Mouse (Mus musculus): ENCODE data around the gene Tbc1d30. TPM values are rescaled to one million over a fixed set of nuclear protein-coding genes. Genes with fewer than 3 reads are reported as not detected.
A peak's percentile ranks its signal among the peaks of the same experiment; 100 is the strongest.

Tbc1d30 gene
- polyA plus RNA-seq, 2 experiments, result 0.11 to 0.26 TPM

DNA sequence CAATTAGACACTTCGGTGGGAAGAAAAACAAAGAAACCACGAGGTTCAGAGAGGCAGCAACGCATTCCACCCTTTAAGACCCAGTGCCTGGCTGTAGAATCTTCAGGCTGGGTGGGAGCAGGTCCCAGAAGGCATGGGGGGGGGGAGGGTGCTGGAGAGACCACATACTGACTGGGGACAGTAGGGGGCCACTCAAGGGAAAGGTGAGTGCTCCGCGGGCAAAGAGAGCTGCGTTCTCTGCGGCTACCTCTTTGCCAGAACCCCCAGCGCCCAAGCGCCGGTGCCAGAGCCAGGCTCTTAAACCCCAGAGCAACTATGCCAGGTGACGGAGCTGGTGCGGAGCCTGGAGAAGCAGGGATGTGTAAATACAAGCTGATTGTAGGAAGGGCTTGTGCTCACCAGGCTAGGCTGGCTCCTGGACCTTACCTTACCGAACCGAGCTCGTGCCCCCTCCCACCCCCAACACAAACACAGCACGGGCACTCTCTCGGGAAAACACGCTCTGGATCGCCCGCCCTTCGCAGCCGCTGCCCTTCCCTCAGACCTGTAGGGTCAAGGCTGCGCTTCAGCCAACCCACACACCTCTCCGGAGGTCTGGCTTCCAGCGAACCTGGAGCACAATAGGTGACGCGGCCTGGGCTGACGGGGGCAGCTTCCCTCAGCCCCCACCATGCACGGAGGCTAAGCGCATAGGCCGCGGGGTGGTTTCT is 41.1 kb downstream of the Tbc1d30 start:
- H3K27me3 ChIP-seq (ENCODE audit: control insufficient read depth, insufficient read depth, low read length), result peaks cover 42% of the 10 kb centered on the region
- H3K4me3 ChIP-seq (ENCODE audit: insufficient read depth in 1 of 2, low read depth in 2 of 2, low read length in 2 of 2), result peak overlapping the region in 1 of 2 experiments; percentile 42; a peak in 2 of 4 replicates
- no peak overlapping the region for H3K27ac ChIP-seq
- no peaks in the 10 kb centered on the region for H3K36me3 ChIP-seq (replicated peaks; ENCODE audit: control insufficient read depth, insufficient read depth, low read depth)
- ATAC-seq (ENCODE audit: insufficient read depth) (no peak), DNase-seq (ENCODE audit: low read depth in 3 of 3, low spot score in 3 of 3) (no peak)
- H3K9ac ChIP-seq (replicated peaks), result no peak overlapping the region
- no peak for TF ChIP-seq EP300 (IDR thresholded peaks at IDR 0.05; ENCODE audit: low read depth)
- no peak for TF ChIP-seq CTCF (IDR thresholded peaks at IDR 0.05; ENCODE audit: low read depth)
- peak overlapping the region; percentile 44 for H3K4me2 ChIP-seq (ENCODE audit: low read depth)
- 3% methylated on average over 32 of the region's 32 CpGs for WGBS (ENCODE audit: insufficient replicate concordance)
- no peaks in the 10 kb centered on the region for H3K4me1 ChIP-seq (replicated peaks; ENCODE audit: control insufficient read depth in 2 of 2, insufficient read depth in 2 of 2, low read length in 1 of 2)
- H3K9me3 ChIP-seq (ENCODE audit: control insufficient read depth, low read length), result no peaks in the 10 kb centered on the region

DNA sequence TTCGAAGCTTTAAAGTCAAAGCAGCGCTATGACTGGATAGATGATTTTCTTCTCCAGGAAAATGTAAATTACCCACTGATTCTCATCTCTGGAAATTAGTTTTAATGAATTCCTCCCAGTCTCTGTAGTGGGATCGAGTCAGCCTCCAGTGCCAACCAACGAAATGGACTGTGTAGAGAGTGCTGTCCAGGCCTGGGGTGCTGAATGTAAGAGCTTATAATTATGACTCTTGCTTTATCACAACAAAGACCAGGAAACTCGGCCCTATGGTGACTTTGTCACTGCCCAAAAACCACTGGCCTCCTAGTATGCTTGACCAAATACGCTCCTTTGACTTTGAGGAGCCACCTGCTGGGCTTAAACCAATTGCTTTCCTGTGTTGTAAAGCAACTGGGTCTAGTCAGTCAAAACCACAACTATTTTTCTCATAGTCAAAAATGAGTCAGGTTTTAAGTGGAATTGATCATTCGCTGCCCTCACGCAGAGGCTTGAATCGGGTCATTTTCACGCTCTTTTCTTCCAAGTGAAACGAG is 41.9 kb downstream of the Tbc1d30 start:
- no peak overlapping the region for H3K4me3 ChIP-seq (ENCODE audit: insufficient read depth in 1 of 2, low read depth in 2 of 2, low read length in 2 of 2)
- TF ChIP-seq EP300 (IDR thresholded peaks at IDR 0.05; ENCODE audit: low read depth) (no peak), CTCF (IDR thresholded peaks at IDR 0.05; ENCODE audit: low read depth) (no peak)
- H3K36me3 ChIP-seq (replicated peaks; ENCODE audit: control insufficient read depth, insufficient read depth, low read depth), result no peaks in the 10 kb centered on the region
- WGBS (ENCODE audit: insufficient replicate concordance), result 23% methylated on average over 11 of the region's 11 CpGs
- no peak overlapping the region for H3K27ac ChIP-seq
- DNase-seq (ENCODE audit: low read depth in 3 of 3, low spot score in 3 of 3), result no peak
- no peak for ATAC-seq (ENCODE audit: insufficient read depth)
- H3K27me3 ChIP-seq (ENCODE audit: control insufficient read depth, insufficient read depth, low read length), result peaks cover 42% of the 10 kb centered on the region
- H3K9ac ChIP-seq (replicated peaks), result no peak overlapping the region
- no peak overlapping the region for H3K4me2 ChIP-seq (ENCODE audit: low read depth)
- no peaks in the 10 kb centered on the region for H3K9me3 ChIP-seq (ENCODE audit: control insufficient read depth, low read length)
- H3K4me1 ChIP-seq (replicated peaks; ENCODE audit: control insufficient read depth in 2 of 2, insufficient read depth in 2 of 2, low read length in 1 of 2), result no peaks in the 10 kb centered on the region

DNA sequence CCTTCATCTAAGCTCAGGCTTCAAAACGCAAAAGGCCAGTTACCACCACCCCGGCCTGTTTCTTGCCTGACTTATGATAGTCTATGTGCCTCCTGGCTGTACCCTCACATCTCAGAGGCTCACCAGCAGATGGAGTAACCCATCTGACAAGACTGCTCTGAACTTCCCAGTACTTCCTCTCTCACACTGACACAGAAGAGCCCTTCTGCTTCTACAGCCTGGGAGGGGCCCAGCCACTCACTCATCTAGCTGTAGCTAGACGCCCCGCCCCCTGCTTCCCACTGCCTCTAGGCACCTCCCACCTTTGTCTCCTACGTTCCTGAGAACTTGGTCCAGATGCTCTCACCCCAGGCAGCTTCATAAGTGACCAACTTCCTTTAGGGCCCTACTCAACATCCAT is 45.6 kb downstream of the Tbc1d30 start:
- TF ChIP-seq CTCF (IDR thresholded peaks at IDR 0.05; ENCODE audit: low read depth) (0 out of 2 replicates have a peak, but pooled peaks have one; percentile 11), EP300 (IDR thresholded peaks at IDR 0.05; ENCODE audit: low read depth) (no peak)
- H3K4me3 ChIP-seq (ENCODE audit: insufficient read depth in 1 of 2, low read depth in 2 of 2, low read length in 2 of 2), result no peak overlapping the region
- no peak overlapping the region for H3K27ac ChIP-seq
- H3K4me2 ChIP-seq (ENCODE audit: low read depth), result no peak overlapping the region
- no peaks in the 10 kb centered on the region for H3K36me3 ChIP-seq (replicated peaks; ENCODE audit: control insufficient read depth, insufficient read depth, low read depth)
- H3K4me1 ChIP-seq (replicated peaks; ENCODE audit: control insufficient read depth in 2 of 2, insufficient read depth in 2 of 2, low read length in 1 of 2), result no peaks in the 10 kb centered on the region
- 17% methylated on average over 5 of the region's 5 CpGs for WGBS (ENCODE audit: insufficient replicate concordance)
- H3K27me3 ChIP-seq (ENCODE audit: control insufficient read depth, insufficient read depth, low read length), result peaks cover 21% of the 10 kb centered on the region
- no peaks in the 10 kb centered on the region for H3K9me3 ChIP-seq (ENCODE audit: control insufficient read depth, low read length)
- H3K9ac ChIP-seq (replicated peaks), result no peak overlapping the region
- DNase-seq (ENCODE audit: low read depth in 3 of 3, low spot score in 3 of 3) (no peak), ATAC-seq (ENCODE audit: insufficient read depth) (no peak)

DNA sequence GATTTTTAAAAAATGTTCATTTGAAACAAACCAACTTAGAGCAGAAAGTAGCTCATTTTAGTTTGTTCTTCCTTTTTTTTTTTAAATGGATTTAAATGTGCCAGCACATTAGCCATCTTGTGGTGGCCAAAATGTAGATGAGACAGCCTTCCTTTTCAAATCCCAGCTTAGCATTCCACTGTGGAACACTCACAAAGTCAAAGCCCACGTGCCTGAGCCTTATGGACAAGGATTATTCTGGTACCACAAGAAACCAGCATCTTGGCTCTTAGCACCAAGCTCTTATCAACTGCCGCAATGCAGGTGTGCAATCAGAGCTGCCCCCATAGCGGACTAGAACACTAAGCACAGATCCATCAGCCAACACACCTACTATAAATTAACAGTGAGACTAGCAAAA is 47.5 kb downstream of the Tbc1d30 start:
- TF ChIP-seq EP300 (IDR thresholded peaks at IDR 0.05; ENCODE audit: low read depth) (no peak), CTCF (IDR thresholded peaks at IDR 0.05; ENCODE audit: low read depth) (no peak)
- no peaks in the 10 kb centered on the region for H3K9me3 ChIP-seq (ENCODE audit: control insufficient read depth, low read length)
- no peak overlapping the region for H3K4me2 ChIP-seq (ENCODE audit: low read depth)
- H3K4me3 ChIP-seq (ENCODE audit: insufficient read depth in 1 of 2, low read depth in 2 of 2, low read length in 2 of 2), result no peak overlapping the region
- no peak for DNase-seq (ENCODE audit: low read depth in 3 of 3, low spot score in 3 of 3)
- peaks cover 2% of the 10 kb centered on the region for H3K27me3 ChIP-seq (ENCODE audit: control insufficient read depth, insufficient read depth, low read length)
- 62% methylated on average over 3 of the region's 3 CpGs for WGBS (ENCODE audit: insufficient replicate concordance)
- H3K36me3 ChIP-seq (replicated peaks; ENCODE audit: control insufficient read depth, insufficient read depth, low read depth), result no peaks in the 10 kb centered on the region
- ATAC-seq (ENCODE audit: insufficient read depth), result no peak
- no peaks in the 10 kb centered on the region for H3K4me1 ChIP-seq (replicated peaks; ENCODE audit: control insufficient read depth in 2 of 2, insufficient read depth in 2 of 2, low read length in 1 of 2)
- H3K9ac ChIP-seq (replicated peaks), result no peak overlapping the region
- no peak overlapping the region for H3K27ac ChIP-seq

DNA sequence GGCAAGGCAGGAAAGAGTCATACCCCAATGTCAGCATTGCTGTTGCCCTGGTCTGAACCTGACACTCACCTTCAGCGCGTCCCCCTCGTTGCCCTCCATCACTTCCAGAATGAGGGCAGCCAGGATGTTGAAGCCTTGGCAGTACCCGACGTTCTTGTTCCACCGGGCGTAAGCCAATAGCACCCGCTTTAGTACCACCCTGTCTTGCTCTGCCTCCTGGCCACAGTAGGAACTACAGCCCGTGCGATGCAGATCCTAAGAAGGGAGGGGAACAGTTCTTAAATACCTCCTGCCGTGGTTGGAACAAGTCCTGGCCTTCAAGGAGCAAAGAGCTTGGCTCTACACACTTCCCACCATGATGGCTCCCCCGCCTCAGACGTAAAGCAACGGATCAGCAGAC is 49.2 kb downstream of the Tbc1d30 start:
- no peaks in the 10 kb centered on the region for H3K27me3 ChIP-seq (ENCODE audit: control insufficient read depth, insufficient read depth, low read length)
- H3K4me1 ChIP-seq (replicated peaks; ENCODE audit: control insufficient read depth in 2 of 2, insufficient read depth in 2 of 2, low read length in 1 of 2), result peaks cover 0 to 1% of the 10 kb centered on the region in 2 experiments; a peak in 1 of 4 replicates
- H3K9ac ChIP-seq (replicated peaks), result no peak overlapping the region
- no peak for ATAC-seq (ENCODE audit: insufficient read depth)
- WGBS (ENCODE audit: insufficient replicate concordance), result 64% methylated on average over 14 of the region's 14 CpGs
- no peaks in the 10 kb centered on the region for H3K9me3 ChIP-seq (ENCODE audit: control insufficient read depth, low read length)
- TF ChIP-seq CTCF (IDR thresholded peaks at IDR 0.05; ENCODE audit: low read depth) (no peak), EP300 (IDR thresholded peaks at IDR 0.05; ENCODE audit: low read depth) (no peak)
- DNase-seq (ENCODE audit: low read depth in 3 of 3, low spot score in 3 of 3), result no peak
- H3K36me3 ChIP-seq (replicated peaks; ENCODE audit: control insufficient read depth, insufficient read depth, low read depth), result no peaks in the 10 kb centered on the region
- H3K4me2 ChIP-seq (ENCODE audit: low read depth), result no peak overlapping the region
- H3K27ac ChIP-seq, result no peak overlapping the region
- H3K4me3 ChIP-seq (ENCODE audit: insufficient read depth in 1 of 2, low read depth in 2 of 2, low read length in 2 of 2), result no peak overlapping the region

All from liver, embryonic 14.5 days (tissue).